Mouse (Mus musculus): ENCODE data around the gene Cxadr. TPM values are rescaled to one million over a fixed set of nuclear protein-coding genes. Genes with fewer than 3 reads are reported as not detected.
A peak's percentile ranks its signal among the peaks of the same experiment; 100 is the strongest.

The Cxadr gene
- total and polyA plus RNA-seq, 2 experiments from 2014 or later = 133 to 272 TPM

DNA sequence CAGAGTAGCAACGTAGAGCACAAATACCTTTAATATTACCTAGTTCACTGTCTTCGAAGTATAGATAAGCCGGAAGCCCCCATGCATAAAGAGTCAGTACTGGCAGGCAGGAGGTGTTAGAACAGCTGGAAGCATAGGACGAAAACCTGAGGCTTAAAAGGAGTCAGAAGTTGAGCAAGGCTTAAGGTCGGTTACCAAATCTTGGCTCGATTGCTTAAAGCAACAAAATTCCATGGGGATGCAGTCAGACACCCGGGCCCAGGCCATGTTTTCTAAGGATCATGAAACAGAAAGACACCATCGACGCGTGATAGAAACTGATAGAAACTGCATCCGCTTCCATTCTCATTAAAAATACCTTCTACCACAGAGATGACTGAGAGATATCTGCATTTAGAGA, 35.5 kb upstream of the Cxadr start:
- peak overlapping the region; percentile 73; the same call in 1 of the 2 replicates for H3K4me2 ChIP-seq (ENCODE audit: low read depth, low read length)
- no peak overlapping the region for H3K9ac ChIP-seq (replicated peaks; ENCODE audit: low read length)
- no peak overlapping the region for H3K4me3 ChIP-seq (ENCODE audit: low read length)
- H3K36me3 ChIP-seq (ENCODE audit: insufficient read depth, low read length) = no peaks in the 10 kb centered on the region
- 51% methylated on average over 11 of the region's 11 CpGs for WGBS
- no peak for ATAC-seq
- H3K27me3 ChIP-seq (ENCODE audit: insufficient read depth, low read length) = no peaks in the 10 kb centered on the region
- peaks cover 6% of the 10 kb centered on the region; the same call in 1 of the 2 replicates for H3K4me1 ChIP-seq (ENCODE audit: insufficient read depth, low read length)
- TF ChIP-seq CTCF (IDR thresholded peaks at IDR 0.05; ENCODE audit: low read depth) = no peak
- no peak for DNase-seq (ENCODE audit: low spot score)
- H3K9me3 ChIP-seq (ENCODE audit: low read length) = no peaks in the 10 kb centered on the region
- no peak overlapping the region for H3K27ac ChIP-seq

GRCm38 (mm10) chr16:78267453-78267852, 33.8 kb upstream of the Cxadr start:
- no peak for TF ChIP-seq CTCF (IDR thresholded peaks at IDR 0.05; ENCODE audit: low read depth)
- no peak overlapping the region for H3K4me3 ChIP-seq (ENCODE audit: low read length)
- no peaks in the 10 kb centered on the region for H3K36me3 ChIP-seq (ENCODE audit: insufficient read depth, low read length)

DNA sequence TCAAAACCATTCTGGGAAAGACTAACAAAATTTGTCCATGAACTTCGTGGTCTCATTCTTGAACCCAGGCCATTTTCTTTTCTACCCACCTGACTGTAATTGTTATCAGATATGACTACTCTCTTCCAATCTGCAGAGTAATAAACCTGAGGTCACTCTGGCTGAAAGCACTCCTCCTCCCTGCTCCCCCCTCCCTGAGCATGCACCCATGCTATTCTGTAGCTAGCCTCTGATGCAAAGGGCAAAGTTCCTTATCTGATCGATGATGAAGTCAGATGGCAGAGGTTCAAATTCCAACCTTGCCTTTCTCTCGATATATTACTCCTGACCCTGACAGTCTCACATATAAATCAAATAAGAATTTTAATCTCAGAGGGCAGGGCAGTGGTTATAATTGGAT, 33.1 kb upstream of the Cxadr start:
- Histone ChIP-seq H3K4me2 (ENCODE audit: low read depth, low read length) (no peak overlapping the region), H3K9ac (replicated peaks; ENCODE audit: low read length) (no peak overlapping the region), H3K4me3 (ENCODE audit: low read length) (no peak overlapping the region), H3K27ac (no peak overlapping the region), H3K36me3 (ENCODE audit: insufficient read depth, low read length) (no peaks in the 10 kb centered on the region), H3K9me3 (ENCODE audit: low read length) (no peaks in the 10 kb centered on the region), H3K4me1 (ENCODE audit: insufficient read depth, low read length) (peaks cover 6% of the 10 kb centered on the region; the same call in 1 of the 2 replicates), H3K27me3 (ENCODE audit: insufficient read depth, low read length) (no peaks in the 10 kb centered on the region)
- 83% methylated on average over 3 of the region's 3 CpGs for whole genome bisulfite sequencing
- no peak for TF ChIP-seq CTCF (IDR thresholded peaks at IDR 0.05; ENCODE audit: low read depth)
- no peak for DNase-seq (ENCODE audit: low spot score)
- no peak for ATAC-seq

More at GRCm38 (mm10) chr16:78267453-78267852, 33.8 kb upstream of the Cxadr start:
- DNase-seq (ENCODE audit: low spot score) (no peak), ATAC-seq (no peak)
- H3K27me3 ChIP-seq (ENCODE audit: insufficient read depth, low read length) = no peaks in the 10 kb centered on the region
- no peaks in the 10 kb centered on the region for H3K9me3 ChIP-seq (ENCODE audit: low read length)
- H3K4me1 ChIP-seq (ENCODE audit: insufficient read depth, low read length) = peaks cover 6% of the 10 kb centered on the region; the same call in 1 of the 2 replicates
- H3K27ac ChIP-seq = no peak overlapping the region
- H3K4me2 ChIP-seq (ENCODE audit: low read depth, low read length) = no peak overlapping the region
- H3K9ac ChIP-seq (replicated peaks; ENCODE audit: low read length) = no peak overlapping the region

DNA sequence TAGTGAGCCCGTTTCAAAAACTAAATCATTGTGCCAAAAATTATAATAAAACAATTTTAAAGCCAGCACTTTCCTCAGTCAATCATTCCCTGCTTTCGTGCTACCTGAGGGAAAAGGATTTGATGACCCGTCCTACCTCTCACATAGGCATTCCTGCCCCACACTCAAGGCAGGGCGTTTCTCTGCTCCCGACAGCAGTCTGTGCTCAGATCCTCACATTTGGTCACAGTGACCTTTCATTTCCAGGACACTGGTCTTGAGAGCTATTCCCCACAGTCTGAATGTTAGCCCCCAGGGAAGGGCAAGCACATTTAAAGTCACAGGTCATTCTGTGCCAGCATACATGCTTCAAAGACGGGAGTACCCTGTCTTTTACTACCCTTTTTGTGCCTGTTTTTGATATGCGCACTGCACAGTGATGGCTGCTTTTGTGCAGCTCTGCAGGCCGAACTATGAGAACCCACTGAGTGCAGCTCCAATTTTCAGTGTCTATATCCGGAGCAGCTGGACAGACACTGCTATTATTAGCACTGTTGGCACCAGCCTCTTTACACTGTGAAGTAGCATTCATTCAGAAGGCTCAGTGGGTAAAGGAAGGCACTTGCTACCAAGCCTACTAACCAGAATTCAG, 26.3 kb upstream of the Cxadr start:
- H3K36me3 ChIP-seq (ENCODE audit: insufficient read depth, low read length) = no peaks in the 10 kb centered on the region
- peak; percentile 10 for DNase-seq (ENCODE audit: low spot score)
- H3K4me2 ChIP-seq (ENCODE audit: low read depth, low read length) = no peak overlapping the region
- H3K27ac ChIP-seq = no peak overlapping the region
- H3K9ac ChIP-seq (replicated peaks; ENCODE audit: low read length) = no peak overlapping the region
- TF ChIP-seq CTCF (IDR thresholded peaks at IDR 0.05; ENCODE audit: low read depth) = no peak
- ATAC-seq = 0 out of 2 replicates have a peak, but pooled peaks have one; percentile 29
- WGBS = 60% methylated on average over 9 of the region's 9 CpGs
- H3K27me3 ChIP-seq (ENCODE audit: insufficient read depth, low read length) = no peaks in the 10 kb centered on the region
- H3K9me3 ChIP-seq (ENCODE audit: low read length) = no peaks in the 10 kb centered on the region
- H3K4me3 ChIP-seq (ENCODE audit: low read length) = no peak overlapping the region
- no peaks in the 10 kb centered on the region for H3K4me1 ChIP-seq (ENCODE audit: insufficient read depth, low read length)

DNA sequence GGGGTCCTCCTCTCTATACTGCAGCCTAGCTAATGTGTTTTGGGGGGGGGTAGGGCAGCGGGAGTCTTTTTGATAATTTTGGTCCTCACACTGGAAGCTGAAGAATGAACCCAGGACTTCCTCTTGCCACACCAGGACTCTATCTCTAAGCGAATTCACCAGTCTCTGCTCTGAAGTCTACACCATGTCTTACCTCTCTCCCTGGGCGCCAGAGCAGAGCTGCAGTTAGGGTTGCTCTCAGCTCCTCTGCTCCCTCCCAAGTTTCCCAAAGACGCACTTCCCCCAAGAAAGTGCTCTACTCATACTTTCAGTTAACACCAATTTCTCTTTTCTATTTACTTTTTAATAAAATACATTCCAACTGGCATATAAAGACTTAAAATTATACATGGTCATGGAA, 23.7 kb upstream of the Cxadr start:
- ATAC-seq = no peak

DNA sequence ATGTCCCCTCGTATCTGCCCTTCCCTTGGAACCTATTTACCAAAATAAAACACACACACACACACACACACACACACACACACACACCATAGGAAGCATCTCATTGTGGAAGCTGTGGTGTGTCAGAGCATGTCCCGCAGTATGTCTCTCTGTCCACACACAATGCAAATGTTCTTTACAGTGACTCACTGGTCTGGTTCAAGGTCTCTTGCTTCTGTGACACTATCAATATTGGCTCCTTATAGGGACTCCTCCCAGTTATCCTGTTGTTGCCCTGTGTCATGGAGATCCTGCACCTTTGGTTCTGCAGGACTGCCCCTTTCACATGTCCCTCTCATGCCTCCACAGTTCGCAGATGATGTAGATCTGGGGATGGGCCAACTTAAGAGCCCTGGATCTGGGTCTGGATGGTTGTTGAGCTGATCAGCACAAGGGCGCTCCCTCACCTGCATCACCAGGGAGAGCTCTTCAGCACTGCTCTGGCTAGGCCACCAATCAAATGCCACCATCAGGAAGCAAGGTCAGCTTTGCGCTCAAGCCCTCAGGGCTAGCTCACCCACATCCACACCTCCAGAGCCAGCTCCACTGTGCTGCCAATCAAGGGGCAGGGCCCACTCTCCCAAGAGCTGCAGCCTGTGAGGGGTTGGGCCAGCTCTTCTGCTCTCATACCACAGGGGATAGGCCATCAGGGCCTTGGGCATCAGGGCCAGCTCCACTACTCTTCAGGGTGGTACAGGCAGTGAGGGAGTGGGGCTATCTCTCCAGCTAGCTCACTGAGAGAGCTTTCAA, 21.0 kb upstream of the Cxadr start:
- TF ChIP-seq CTCF (IDR thresholded peaks at IDR 0.05; ENCODE audit: low read depth) = no peak
- 87% methylated on average over 5 of the region's 5 CpGs for WGBS
- no peak for ATAC-seq

More for the DNA sequence above, 23.7 kb upstream of the Cxadr start:
- H3K27ac ChIP-seq = no peak overlapping the region
- no peaks in the 10 kb centered on the region for H3K27me3 ChIP-seq (ENCODE audit: insufficient read depth, low read length)
- H3K4me2 ChIP-seq (ENCODE audit: low read depth, low read length) = no peak overlapping the region
- H3K4me3 ChIP-seq (ENCODE audit: low read length) = no peak overlapping the region
- no peaks in the 10 kb centered on the region for H3K36me3 ChIP-seq (ENCODE audit: insufficient read depth, low read length)
- WGBS = 61% methylated on average over 4 of the region's 4 CpGs
- TF ChIP-seq CTCF (IDR thresholded peaks at IDR 0.05; ENCODE audit: low read depth) = no peak
- no peak overlapping the region for H3K9ac ChIP-seq (replicated peaks; ENCODE audit: low read length)
- no peaks in the 10 kb centered on the region for H3K9me3 ChIP-seq (ENCODE audit: low read length)
- H3K4me1 ChIP-seq (ENCODE audit: insufficient read depth, low read length) = no peaks in the 10 kb centered on the region
- DNase-seq (ENCODE audit: low spot score) = no peak

DNA sequence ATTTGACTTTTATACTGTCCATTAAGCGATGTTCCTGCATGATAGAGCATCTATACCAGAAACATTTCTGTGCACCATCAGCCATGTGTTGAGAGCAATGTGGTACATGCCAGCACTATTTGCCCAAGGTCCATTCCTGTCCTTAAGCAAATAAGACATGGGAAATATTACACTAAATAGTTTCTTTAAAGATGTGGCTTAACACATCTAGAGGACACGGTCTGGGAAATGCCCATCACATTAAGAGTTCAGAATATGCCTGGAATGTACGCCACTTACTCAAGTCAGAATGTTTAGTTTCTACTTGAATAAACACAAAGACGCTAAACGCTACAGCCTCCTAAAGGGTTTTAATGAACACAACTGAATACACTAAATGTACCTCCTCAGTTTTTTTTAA, 18.1 kb upstream of the Cxadr start:
- ATAC-seq (no peak), DNase-seq (ENCODE audit: low spot score) (no peak)
- no peaks in the 10 kb centered on the region for H3K9me3 ChIP-seq (ENCODE audit: low read length)
- no peaks in the 10 kb centered on the region for H3K27me3 ChIP-seq (ENCODE audit: insufficient read depth, low read length)
- no peak overlapping the region for H3K4me2 ChIP-seq (ENCODE audit: low read depth, low read length)
- TF ChIP-seq CTCF (IDR thresholded peaks at IDR 0.05; ENCODE audit: low read depth) = no peak
- no peak overlapping the region for H3K4me3 ChIP-seq (ENCODE audit: low read length)
- WGBS = 70% methylated on average over 5 of the region's 5 CpGs
- no peaks in the 10 kb centered on the region for H3K4me1 ChIP-seq (ENCODE audit: insufficient read depth, low read length)
- H3K36me3 ChIP-seq (ENCODE audit: insufficient read depth, low read length) = no peaks in the 10 kb centered on the region
- no peak overlapping the region for H3K27ac ChIP-seq
- H3K9ac ChIP-seq (replicated peaks; ENCODE audit: low read length) = no peak overlapping the region

More for the DNA sequence above, 21.0 kb upstream of the Cxadr start:
- no peak for DNase-seq (ENCODE audit: low spot score)
- Histone ChIP-seq H3K27me3 (ENCODE audit: insufficient read depth, low read length) (no peaks in the 10 kb centered on the region), H3K9ac (replicated peaks; ENCODE audit: low read length) (no peak overlapping the region), H3K36me3 (ENCODE audit: insufficient read depth, low read length) (no peaks in the 10 kb centered on the region), H3K9me3 (ENCODE audit: low read length) (no peaks in the 10 kb centered on the region), H3K4me2 (ENCODE audit: low read depth, low read length) (no peak overlapping the region), H3K4me3 (ENCODE audit: low read length) (no peak overlapping the region), H3K4me1 (ENCODE audit: insufficient read depth, low read length) (no peaks in the 10 kb centered on the region), H3K27ac (no peak overlapping the region)

Data from hindbrain, postnatal 0 days (tissue).